Mouse (Mus musculus) forebrain, embryonic 15.5 days (tissue): ENCODE measurements around the gene Me3. TPM values are rescaled to one million over a fixed set of nuclear protein-coding genes. Genes with fewer than 3 reads are reported as not detected.
"Not testable (repeated sequence)": the region's sequence is repeated elsewhere in the genome, so short reads cannot be mapped to it uniquely, and the experiment has no call there.

Experiments used
- ATAC-seq: fragments of 200-750 bp; cut with Nextera tagmentation; replicated peaks from 2 replicates; pipeline ENCODE4 v1.8.0; 2017; ENCODE audit warnings: mild to moderate bottlenecking, moderate TSS enrichment, moderate library complexity
- H3K27ac ChIP-seq: fragments of 300-500 bp; sonication (generic); replicated peaks from 2 replicates; pipeline ENCODE4 v1.5.1; 2015; ENCODE audit warnings: mild to moderate bottlenecking, inconsistent platforms
- H3K27me3 ChIP-seq: fragments of 300-500 bp; sonication (generic); 2 replicates; pipeline ENCODE4 v1.6.1; 2015; ENCODE audit warnings: inconsistent platforms
- H3K36me3 ChIP-seq: fragments of 300-500 bp; sonication (generic); 2 replicates; pipeline ENCODE4 v1.6.1; 2015; ENCODE audit warnings: mild to moderate bottlenecking, inconsistent platforms
- H3K4me1 ChIP-seq: fragments of 300-500 bp; sonication (generic); 2 replicates; pipeline ENCODE4 v1.6.1; 2015; ENCODE audit warnings: inconsistent platforms
- H3K4me2 ChIP-seq: fragments of 300-500 bp; sonication (generic); replicated peaks from 2 replicates; pipeline ENCODE4 v1.6.1; 2015; ENCODE audit warnings: mild to moderate bottlenecking, inconsistent platforms
- H3K4me3 ChIP-seq: fragments of 300-500 bp; sonication (generic); 2 replicates; pipeline ENCODE4 v1.5.1; 2015; ENCODE audit warnings: mild to moderate bottlenecking, inconsistent platforms
- H3K9ac ChIP-seq: fragments of 300-500 bp; sonication (generic); replicated peaks from 2 replicates; pipeline ENCODE4 v1.6.1; 2015; ENCODE audit warnings: mild to moderate bottlenecking, inconsistent platforms
- H3K9me3 ChIP-seq: fragments of 300-500 bp; sonication (generic); 2 replicates; pipeline ENCODE4 v1.6.1; 2016; ENCODE audit warnings: inconsistent platforms
- WGBS: fragments of 180-500 bp; shearing (Covaris S2); methylation state at CpG from one replicate; pipeline ENCODE4 v1.1.7; 2015; ENCODE audit warnings: mixed read lengths; 5-methylcytosine and 5-hydroxymethylcytosine counted together
- polyA plus RNA-seq: library from polyadenylated mRNA; unstranded; fragments of >200 nt; fragmentation: Nextera tagmentation; extraction: Ambion mirVana; gene quantifications from 2 replicates; pipeline ENCODE4 v1.2.1, GENCODE M21; 2015

Gene Me3
- polyA plus RNA-seq, 1 experiment from 2014 or later, result 3.1 TPM

GRCm38 (mm10) chr7:89713059-89713458, 80.9 kb downstream of the Me3 start:
- H3K4me1 ChIP-seq, result no peaks in the 10 kb centered on the region
- ATAC-seq, result no peak
- H3K4me2 ChIP-seq, result no peak overlapping the region
- H3K4me3 ChIP-seq, result no peak overlapping the region
- H3K36me3 ChIP-seq, result no peaks in the 10 kb centered on the region
- H3K27ac ChIP-seq, result no peak overlapping the region
- H3K9ac ChIP-seq, result no peak overlapping the region
- no peaks in the 10 kb centered on the region for H3K9me3 ChIP-seq
- H3K27me3 ChIP-seq, result no peaks in the 10 kb centered on the region

DNA sequence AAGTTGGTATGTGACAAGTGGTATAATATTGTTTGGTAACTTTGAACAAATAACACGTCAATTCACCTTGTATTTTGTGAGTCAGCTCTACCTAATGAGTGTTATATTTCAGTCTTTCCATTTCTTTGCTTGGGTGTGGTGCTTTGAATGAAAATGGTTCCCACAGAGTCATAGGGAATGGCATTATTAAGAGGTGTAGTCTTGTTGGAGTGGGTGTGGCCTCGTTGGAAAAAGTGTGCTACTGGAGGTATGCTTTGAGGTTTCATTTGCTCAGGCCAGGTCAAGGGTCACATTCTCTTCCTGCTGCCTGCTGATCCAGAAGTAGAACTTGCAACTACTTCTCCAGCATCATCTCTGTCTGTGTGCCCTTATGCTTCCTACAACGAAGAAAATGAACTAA, 84.0 kb downstream of the Me3 start:
- Histone ChIP-seq H3K27me3 (no peaks in the 10 kb centered on the region), H3K9ac (no peak overlapping the region), H3K4me1 (no peaks in the 10 kb centered on the region), H3K4me3 (no peak overlapping the region), H3K27ac (no peak overlapping the region), H3K36me3 (no peaks in the 10 kb centered on the region), H3K4me2 (no peak overlapping the region), H3K9me3 (no peaks in the 10 kb centered on the region)
- ATAC-seq, result no peak
- WGBS, result 82% methylated on average over 3 of the region's 3 CpGs

DNA sequence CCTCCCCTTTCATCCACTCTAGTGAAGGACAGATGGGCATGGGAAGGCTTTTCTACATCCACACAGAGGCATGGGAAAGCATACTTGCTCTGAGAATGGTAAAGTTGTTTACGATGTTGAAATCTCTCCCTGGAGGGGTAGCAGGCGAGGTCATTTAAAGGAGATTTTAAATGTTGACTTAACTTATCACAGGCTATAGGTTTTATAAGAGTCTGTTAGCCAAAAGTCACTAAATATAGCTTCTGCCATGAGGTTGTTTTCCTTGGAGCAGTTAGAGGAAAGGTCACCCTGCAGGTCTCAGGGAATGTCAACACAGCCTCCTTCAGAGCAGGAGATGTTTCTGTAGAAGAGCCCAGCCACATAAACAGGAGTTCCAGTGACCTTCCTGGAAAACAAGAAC, 85.3 kb downstream of the Me3 start:
- H3K9me3 ChIP-seq, result no peaks in the 10 kb centered on the region
- no peaks in the 10 kb centered on the region for H3K27me3 ChIP-seq
- no peak overlapping the region for H3K4me2 ChIP-seq
- no peak overlapping the region for H3K27ac ChIP-seq
- no peak overlapping the region for H3K4me3 ChIP-seq
- no peak overlapping the region for H3K9ac ChIP-seq
- no peaks in the 10 kb centered on the region for H3K36me3 ChIP-seq
- no peak for ATAC-seq
- H3K4me1 ChIP-seq, result no peaks in the 10 kb centered on the region
- 88% methylated on average over 2 of the region's 2 CpGs for WGBS

GRCm38 (mm10) chr7:89718264-89718663, 86.1 kb downstream of the Me3 start:
- no peaks in the 10 kb centered on the region for H3K9me3 ChIP-seq
- no peak overlapping the region for H3K4me2 ChIP-seq
- H3K27ac ChIP-seq, result no peak overlapping the region
- no peak overlapping the region for H3K4me3 ChIP-seq
- ATAC-seq, result no peak
- no peak overlapping the region for H3K9ac ChIP-seq
- no peaks in the 10 kb centered on the region for H3K27me3 ChIP-seq
- 81% methylated on average over 2 of the region's 2 CpGs for WGBS
- no peaks in the 10 kb centered on the region for H3K36me3 ChIP-seq
- no peaks in the 10 kb centered on the region for H3K4me1 ChIP-seq

GRCm38 (mm10) chr7:89720256-89720655, 88.1 kb downstream of the Me3 start:
- no peak for ATAC-seq
- Histone ChIP-seq H3K27ac (no peak overlapping the region), H3K4me1 (no peaks in the 10 kb centered on the region), H3K27me3 (no peaks in the 10 kb centered on the region), H3K9me3 (no peaks in the 10 kb centered on the region), H3K4me3 (no peak overlapping the region), H3K9ac (no peak overlapping the region), H3K4me2 (no peak overlapping the region), H3K36me3 (no peaks in the 10 kb centered on the region)
- 91% methylated on average over 2 of the region's 2 CpGs for WGBS

GRCm38 (mm10) chr7:89726712-89727111, 94.5 kb downstream of the Me3 start:
- ATAC-seq, result 0 out of 2 replicates have a peak, but pooled peaks have one; percentile 46
- no peak overlapping the region for H3K4me3 ChIP-seq
- H3K36me3 ChIP-seq, result no peaks in the 10 kb centered on the region
- H3K9ac ChIP-seq, result no peak overlapping the region
- H3K27ac ChIP-seq, result no peak overlapping the region
- H3K27me3 ChIP-seq, result no peaks in the 10 kb centered on the region
- no peaks in the 10 kb centered on the region for H3K4me1 ChIP-seq
- H3K4me2 ChIP-seq, result no peak overlapping the region
- no peaks in the 10 kb centered on the region for H3K9me3 ChIP-seq
- 77% methylated on average over 3 of the region's 3 CpGs for WGBS

- H3K27ac ChIP-seq, result no peak overlapping the region
- H3K4me2 ChIP-seq, result no peak overlapping the region
- H3K27me3 ChIP-seq, result no peaks in the 10 kb centered on the region
- no peaks in the 10 kb centered on the region for H3K9me3 ChIP-seq
- H3K9ac ChIP-seq, result no peak overlapping the region
- H3K4me1 ChIP-seq, result no peaks in the 10 kb centered on the region
- no peak overlapping the region for H3K4me3 ChIP-seq
- H3K36me3 ChIP-seq, result no peaks in the 10 kb centered on the region
- ATAC-seq, result no peak
- WGBS, result 88% methylated on average over 1 of the region's 1 CpGs
These were observed 95.4 kb downstream of the Me3 start for GRCm38 (mm10) chr7:89727615-89728014.

DNA sequence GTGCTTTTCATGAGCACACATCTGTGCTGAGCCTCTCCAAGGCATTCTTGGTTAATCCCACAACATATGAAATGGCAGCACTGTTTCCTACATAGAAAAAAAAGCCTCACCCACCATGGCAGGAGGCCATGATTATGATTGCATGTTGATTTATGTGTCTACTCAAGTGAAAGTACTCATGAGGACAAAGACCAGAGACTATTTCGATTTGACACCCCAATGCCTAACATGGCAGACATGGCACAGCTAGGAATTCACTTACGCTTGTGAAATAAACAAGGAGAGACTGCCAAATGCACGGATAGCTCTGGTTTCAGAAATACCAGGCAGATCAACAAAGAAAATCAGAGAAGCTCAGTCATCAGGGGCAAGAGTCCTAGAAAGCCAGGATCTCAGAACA, 96.2 kb downstream of the Me3 start:
- WGBS, result 72% methylated on average over 3 of the region's 3 CpGs
- ATAC-seq, result no peak
- no peak overlapping the region for H3K9ac ChIP-seq
- no peaks in the 10 kb centered on the region for H3K4me1 ChIP-seq
- no peaks in the 10 kb centered on the region for H3K27me3 ChIP-seq
- H3K27ac ChIP-seq, result no peak overlapping the region
- no peak overlapping the region for H3K4me3 ChIP-seq
- H3K36me3 ChIP-seq, result no peaks in the 10 kb centered on the region
- H3K9me3 ChIP-seq, result no peaks in the 10 kb centered on the region
- no peak overlapping the region for H3K4me2 ChIP-seq

DNA sequence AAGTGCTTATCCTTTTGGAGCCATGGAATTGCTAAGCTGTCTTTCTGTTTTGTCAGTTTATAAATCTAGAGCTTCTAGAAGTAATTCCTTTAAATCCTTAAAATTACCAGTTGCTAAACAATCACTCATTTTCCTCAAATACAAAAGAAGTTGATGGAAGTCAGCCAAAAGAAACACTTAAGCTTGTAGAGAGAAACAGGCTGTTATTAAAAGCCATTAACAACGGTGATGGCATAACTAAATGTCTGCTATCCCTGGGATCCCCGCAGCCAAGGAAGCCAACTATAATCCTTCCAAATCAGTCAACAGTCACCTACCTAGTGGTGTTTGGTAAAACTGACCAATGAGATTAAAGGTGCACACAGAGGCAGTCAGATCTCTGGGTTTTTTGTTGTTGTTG, 98.3 kb downstream of the Me3 start:
- 0 out of 2 replicates have a peak, but pooled peaks have one; percentile 46 for ATAC-seq
- H3K4me2 ChIP-seq, result no peak overlapping the region

GRCm38 (mm10) chr7:89731115-89731514, 98.9 kb downstream of the Me3 start:
- not testable (repeated sequence) for H3K9me3 ChIP-seq, H3K9ac ChIP-seq, H3K4me1 ChIP-seq, ATAC-seq, H3K27me3 ChIP-seq, H3K4me2 ChIP-seq, H3K36me3 ChIP-seq, H3K4me3 ChIP-seq, H3K27ac ChIP-seq
- 97% methylated on average over 2 of the region's 2 CpGs for WGBS

More for the DNA sequence above, 98.3 kb downstream of the Me3 start:
- WGBS, result 54% methylated on average over 2 of the region's 2 CpGs
- Histone ChIP-seq H3K4me1 (no peaks in the 10 kb centered on the region), H3K27ac (no peak overlapping the region), H3K27me3 (no peaks in the 10 kb centered on the region), H3K36me3 (no peaks in the 10 kb centered on the region), H3K9ac (no peak overlapping the region), H3K9me3 (no peaks in the 10 kb centered on the region), H3K4me3 (no peak overlapping the region)

- H3K9ac ChIP-seq, result no peak overlapping the region
- no peak overlapping the region for H3K27ac ChIP-seq
- no peaks in the 10 kb centered on the region for H3K27me3 ChIP-seq
- WGBS, result 36% methylated on average over 7 of the region's 7 CpGs
- H3K4me1 ChIP-seq, result peaks cover 9% of the 10 kb centered on the region
- ATAC-seq, result peak; percentile 60
- no peaks in the 10 kb centered on the region for H3K36me3 ChIP-seq
- no peaks in the 10 kb centered on the region for H3K9me3 ChIP-seq
- no peak overlapping the region for H3K4me3 ChIP-seq
- H3K4me2 ChIP-seq, result no peak overlapping the region
These were observed 116.2 kb downstream of the Me3 start for GRCm38 (mm10) chr7:89748415-89748814.

- Histone ChIP-seq H3K4me2 (no peak overlapping the region), H3K36me3 (no peaks in the 10 kb centered on the region), H3K27ac (no peak overlapping the region), H3K9me3 (no peaks in the 10 kb centered on the region), H3K4me3 (no peak overlapping the region), H3K4me1 (peaks cover 9% of the 10 kb centered on the region), H3K9ac (no peak overlapping the region), H3K27me3 (no peaks in the 10 kb centered on the region)
- 29% methylated on average over 2 of the region's 2 CpGs for WGBS
- ATAC-seq, result no peak
These were observed 117.0 kb downstream of the Me3 start for GRCm38 (mm10) chr7:89749183-89749582.

- Histone ChIP-seq H3K27ac (no peak overlapping the region), H3K27me3 (no peaks in the 10 kb centered on the region), H3K36me3 (no peaks in the 10 kb centered on the region), H3K9me3 (no peaks in the 10 kb centered on the region), H3K4me1 (peaks cover 18% of the 10 kb centered on the region), H3K4me2 (no peak overlapping the region), H3K9ac (no peak overlapping the region), H3K4me3 (no peak overlapping the region)
- peak; percentile 60 for ATAC-seq
- 6% methylated on average over 5 of the region's 5 CpGs for WGBS
These were observed 134.7 kb downstream of the Me3 start for GRCm38 (mm10) chr7:89766678-89767508.
